Mouse (Mus musculus): ENCODE measurements around the gene Celf2. TPM values are rescaled to one million over a fixed set of nuclear protein-coding genes. Genes with fewer than 3 reads are reported as not detected.

Gene Celf2
- total RNA-seq, 2 experiments from 2014 or later, result 448 to 459 TPM

DNA sequence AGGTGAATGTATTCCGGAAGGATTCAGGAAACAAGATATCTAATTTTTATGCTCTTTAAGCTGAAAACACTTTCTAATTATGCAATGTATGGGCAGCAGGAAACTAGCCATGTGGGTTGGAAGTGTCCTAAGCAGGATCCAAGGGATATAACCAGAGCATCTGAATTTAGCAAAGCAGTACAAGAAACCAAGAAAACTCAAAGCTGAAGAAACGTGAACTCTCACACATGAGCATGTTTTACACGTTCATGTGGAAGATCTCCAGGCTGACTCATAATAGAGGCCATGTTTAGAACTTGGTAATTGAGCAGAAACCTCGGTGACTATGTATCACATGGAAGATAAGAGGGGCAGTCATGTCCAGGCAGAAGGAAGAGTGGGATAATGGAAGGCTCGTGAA is 120.1 kb downstream of the Celf2 start:
- intact Hi-C loops (cut with DNase I), result no loop called here
- peak overlapping the region; percentile 77 for H3K27ac ChIP-seq
- no peak for DNase-seq (ENCODE audit: extremely low spot score in 1 of 2, low spot score in 2 of 2)
- no peak overlapping the region for H3K4me3 ChIP-seq
- TF ChIP-seq CTCF (IDR thresholded peaks at IDR 0.05), result no peak

DNA sequence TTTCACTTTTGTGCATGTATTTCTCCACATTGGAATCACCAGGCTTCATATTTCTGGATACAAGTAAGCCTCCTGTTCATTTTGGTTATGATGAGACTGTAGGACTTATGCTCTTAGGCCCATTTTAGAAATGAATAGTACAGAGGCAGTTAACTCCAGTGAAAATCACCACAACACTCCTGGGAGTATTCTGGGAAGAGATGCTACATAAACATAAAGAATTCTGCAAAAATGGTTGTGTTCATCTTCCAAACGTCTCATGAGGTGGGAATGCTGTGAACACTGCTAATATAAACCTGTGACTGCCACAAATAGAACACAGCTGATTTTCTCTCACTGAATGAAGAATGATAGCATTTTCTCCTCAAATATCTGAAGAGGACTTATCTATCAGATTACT is 130.6 kb downstream of the Celf2 start:
- TF ChIP-seq CTCF (IDR thresholded peaks at IDR 0.05), result no peak
- Histone ChIP-seq H3K27ac (peak overlapping the region; percentile 79), H3K4me3 (no peak overlapping the region)
- intact Hi-C loops (cut with DNase I), result no loop called here
- no peak for DNase-seq (ENCODE audit: extremely low spot score in 1 of 2, low spot score in 2 of 2)

DNA sequence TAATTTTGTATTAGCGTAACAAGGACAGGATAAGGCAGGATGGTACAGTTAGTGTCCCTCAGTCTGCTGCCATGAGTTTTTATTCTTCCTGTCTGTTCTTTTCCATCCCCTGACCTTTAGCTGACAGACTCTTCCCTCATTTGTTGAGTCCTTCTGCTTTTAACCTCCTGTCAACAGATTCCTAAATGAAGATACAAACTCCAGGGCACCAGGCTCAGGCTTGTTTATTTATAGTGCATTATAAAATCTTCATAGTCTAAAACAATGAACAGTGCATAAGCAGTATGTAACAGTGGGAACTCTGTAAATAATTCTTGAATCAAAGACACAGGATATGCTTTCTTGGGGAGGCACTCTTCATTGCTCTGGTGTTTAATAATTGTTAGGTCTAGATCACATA is 131.5 kb downstream of the Celf2 start:
- H3K27ac ChIP-seq, result peak overlapping the region; percentile 79
- no peak for TF ChIP-seq CTCF (IDR thresholded peaks at IDR 0.05)
- intact Hi-C loops (cut with DNase I), result no loop called here
- H3K4me3 ChIP-seq, result no peak overlapping the region
- no peak for DNase-seq (ENCODE audit: extremely low spot score in 1 of 2, low spot score in 2 of 2)

DNA sequence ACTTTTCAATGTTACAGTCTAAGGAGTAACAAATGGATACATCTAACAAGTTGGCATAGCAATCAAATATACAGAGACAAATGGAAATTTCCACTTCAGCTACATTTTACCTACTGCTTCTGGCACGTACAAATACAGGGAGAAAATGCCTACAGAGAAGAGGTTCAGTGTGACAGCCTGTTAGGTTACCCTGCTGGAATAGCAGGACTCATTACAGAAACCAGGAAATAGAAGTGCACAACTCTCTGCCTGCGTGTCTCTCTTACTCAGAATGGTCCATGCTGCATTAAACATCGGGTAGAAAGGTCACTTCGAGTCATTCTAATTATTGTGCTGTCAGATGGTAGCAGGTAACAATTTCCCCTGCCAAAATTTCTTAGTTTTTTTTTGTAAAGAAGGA is 141.6 kb downstream of the Celf2 start:
- Histone ChIP-seq H3K27ac (peak overlapping the region; percentile 54; the same call in 1 of the 2 replicates), H3K4me3 (no peak overlapping the region)
- TF ChIP-seq CTCF (IDR thresholded peaks at IDR 0.05), result no peak
- intact Hi-C loops (cut with DNase I), result no loop called here
- no peak for DNase-seq (ENCODE audit: extremely low spot score in 1 of 2, low spot score in 2 of 2)

DNA sequence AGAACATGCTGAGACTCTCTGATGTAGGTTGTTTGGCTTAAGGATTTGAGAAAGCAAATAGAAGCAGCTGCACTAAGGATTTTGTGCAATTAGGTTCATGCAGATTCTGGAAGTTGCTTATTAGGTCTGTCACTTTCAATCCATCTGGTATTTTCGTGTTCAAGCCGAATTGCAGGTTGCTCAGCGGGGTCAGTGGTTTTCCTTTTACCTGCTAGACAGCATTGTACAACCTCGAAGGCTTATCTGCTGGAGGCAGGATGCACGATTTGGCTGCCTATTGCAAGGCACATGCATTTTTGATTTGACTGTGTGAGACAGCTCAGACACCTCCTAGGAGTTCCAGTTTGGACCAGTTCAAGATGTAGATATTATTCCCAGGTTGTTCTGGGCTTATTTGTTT is 149.8 kb downstream of the Celf2 start:
- intact Hi-C loops (cut with DNase I), result no loop called here
- no peak for DNase-seq (ENCODE audit: extremely low spot score in 1 of 2, low spot score in 2 of 2)
- no peak overlapping the region for H3K4me3 ChIP-seq
- no peak for TF ChIP-seq CTCF (IDR thresholded peaks at IDR 0.05)
- H3K27ac ChIP-seq, result peak overlapping the region; percentile 48

DNA sequence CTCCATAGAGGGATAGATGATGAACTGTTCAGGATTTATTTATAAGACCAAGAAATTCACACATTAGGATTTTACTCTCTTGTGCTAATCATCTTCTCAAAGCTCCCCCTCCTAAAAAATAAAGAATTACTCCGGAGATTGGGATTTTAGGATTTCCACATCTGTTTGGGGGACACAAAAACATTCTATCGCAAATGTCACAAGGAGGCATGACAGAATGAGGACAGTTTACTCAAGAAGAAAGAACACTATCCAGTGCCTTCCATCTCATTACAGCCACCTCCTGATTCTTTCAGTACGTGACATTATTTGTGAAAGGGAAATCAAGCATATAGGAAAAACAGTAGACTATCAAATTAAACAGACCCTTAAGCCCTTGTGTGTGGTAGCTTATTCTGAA is 150.5 kb downstream of the Celf2 start:
- TF ChIP-seq CTCF (IDR thresholded peaks at IDR 0.05), result no peak
- DNase-seq (ENCODE audit: extremely low spot score in 1 of 2, low spot score in 2 of 2), result no peak
- Histone ChIP-seq H3K27ac (peak overlapping the region; percentile 66; the same call in 1 of the 2 replicates), H3K4me3 (no peak overlapping the region)
- intact Hi-C loops (cut with DNase I), result no loop called here

DNA sequence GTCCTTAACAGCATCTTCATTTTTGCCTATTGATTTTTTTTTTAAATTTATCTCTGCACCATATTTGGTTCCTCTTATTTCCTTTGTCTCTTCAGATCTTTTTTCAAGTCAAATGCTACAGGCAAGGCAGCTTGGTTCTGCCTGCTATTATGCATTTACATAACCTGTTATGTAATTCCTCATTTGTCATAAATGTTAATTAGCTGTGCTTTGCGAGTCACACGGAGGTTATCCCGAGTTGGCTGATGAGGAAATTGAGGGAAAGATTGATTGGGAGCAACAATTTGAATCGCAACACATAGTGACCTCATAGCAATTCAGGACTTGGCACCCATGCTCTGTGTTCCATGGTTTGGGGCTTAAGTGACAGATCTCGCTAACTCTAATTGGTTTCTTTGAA is 158.1 kb downstream of the Celf2 start:
- H3K4me3 ChIP-seq, result no peak overlapping the region
- no peak for TF ChIP-seq CTCF (IDR thresholded peaks at IDR 0.05)
- DNase-seq (ENCODE audit: extremely low spot score in 1 of 2, low spot score in 2 of 2), result no peak
- intact Hi-C loops (cut with DNase I), result no loop called here
- H3K27ac ChIP-seq, result peak overlapping the region; percentile 86

DNA sequence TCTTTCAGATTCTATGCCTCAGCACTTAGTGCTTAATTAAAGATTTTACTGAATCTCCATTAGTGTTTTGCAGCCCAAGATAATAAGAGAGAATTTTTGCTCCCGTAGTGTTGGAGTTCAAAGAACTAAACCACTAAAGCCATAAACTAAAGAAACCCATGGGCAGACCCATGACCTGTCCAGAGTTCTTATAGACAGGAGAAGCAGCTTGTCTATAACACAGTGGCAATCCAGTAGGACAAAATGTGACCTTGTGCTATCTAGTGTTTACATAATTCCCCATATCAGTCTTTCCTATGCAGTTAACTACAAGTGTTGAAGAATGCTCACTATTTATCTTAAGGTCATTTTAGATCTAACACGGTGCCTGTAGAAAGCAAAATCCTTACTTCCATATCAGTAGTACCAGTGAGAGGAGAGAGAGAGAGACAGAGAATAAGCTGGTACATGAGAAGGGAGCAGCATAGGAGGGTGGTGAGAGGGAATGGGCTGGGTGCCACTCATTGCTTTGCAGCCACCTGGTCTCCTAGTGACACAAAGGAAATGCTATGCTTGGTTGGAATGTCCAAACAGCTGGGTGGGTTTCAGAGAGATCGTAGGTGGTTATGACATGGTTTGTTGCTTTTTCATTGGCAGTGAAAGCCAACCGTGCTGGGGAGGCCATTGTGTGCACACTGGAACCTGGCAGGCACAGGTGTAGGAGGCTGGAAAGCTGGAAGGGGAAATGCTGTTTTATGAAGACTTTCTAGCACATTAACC is 162.5 kb downstream of the Celf2 start:
- TF ChIP-seq CTCF (IDR thresholded peaks at IDR 0.05), result no peak
- H3K4me3 ChIP-seq, result no peak overlapping the region
- intact Hi-C loops (cut with DNase I), result no loop called here
- DNase-seq (ENCODE audit: extremely low spot score in 1 of 2, low spot score in 2 of 2), result peak; percentile 18 to 46
- peak overlapping the region; percentile 78 for H3K27ac ChIP-seq

DNA sequence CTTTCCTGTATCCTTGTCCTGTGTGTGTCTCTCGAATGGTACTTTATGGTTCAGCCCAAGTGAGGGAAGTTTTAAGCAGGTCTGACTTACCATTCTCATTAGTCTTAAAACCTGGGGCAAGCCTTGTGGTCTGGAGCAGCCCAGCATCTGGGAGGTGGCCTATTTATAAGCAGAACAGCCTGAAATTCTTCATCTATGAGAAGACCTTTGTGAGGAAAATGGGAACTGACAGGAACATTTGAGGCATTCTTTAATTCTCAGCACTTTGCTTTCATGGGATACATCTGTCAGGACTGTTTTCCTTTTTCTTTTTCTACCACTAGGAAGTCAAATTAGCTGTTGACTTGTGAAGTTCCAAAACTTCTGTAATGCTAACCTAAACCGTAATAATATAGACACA is 164.4 kb downstream of the Celf2 start:
- no peak for TF ChIP-seq CTCF (IDR thresholded peaks at IDR 0.05)
- Histone ChIP-seq H3K27ac (no peak overlapping the region), H3K4me3 (no peak overlapping the region)
- intact Hi-C loops (cut with DNase I), result no loop called here
- DNase-seq (ENCODE audit: extremely low spot score in 1 of 2, low spot score in 2 of 2), result no peak

DNA sequence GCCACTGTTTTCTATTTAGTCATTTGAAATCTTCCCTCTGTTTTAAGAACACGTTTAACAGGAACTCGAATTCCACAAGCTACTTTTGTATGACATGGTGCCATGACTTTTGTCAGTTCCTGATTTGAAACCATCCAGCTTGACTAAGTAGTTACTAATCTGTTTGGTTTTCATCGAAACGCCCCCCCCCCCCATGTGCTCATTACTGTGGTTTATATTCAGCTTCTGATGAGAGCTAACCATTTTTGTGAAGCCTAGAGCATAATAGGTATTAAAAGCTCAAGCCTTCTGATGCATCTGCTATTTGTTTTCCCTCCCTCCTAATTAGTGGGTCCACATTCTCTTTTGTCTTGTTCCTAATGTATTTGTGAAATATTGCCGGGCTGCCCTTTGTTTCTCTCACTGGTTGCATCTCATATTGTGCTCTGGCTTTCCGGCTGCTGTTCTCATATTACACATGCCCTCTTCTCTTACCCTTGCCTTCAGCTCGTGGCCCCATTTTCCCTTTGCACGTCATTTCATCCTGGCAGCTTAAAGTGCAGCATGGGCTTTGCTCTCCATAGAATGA is 166.4 kb downstream of the Celf2 start:
- TF ChIP-seq CTCF (IDR thresholded peaks at IDR 0.05), result no peak
- DNase-seq (ENCODE audit: extremely low spot score in 1 of 2, low spot score in 2 of 2), result no peak
- H3K27ac ChIP-seq, result peak overlapping the region; percentile 42; the same call in 1 of the 2 replicates
- intact Hi-C loops (cut with DNase I), result no loop called here
- H3K4me3 ChIP-seq, result no peak overlapping the region

DNA sequence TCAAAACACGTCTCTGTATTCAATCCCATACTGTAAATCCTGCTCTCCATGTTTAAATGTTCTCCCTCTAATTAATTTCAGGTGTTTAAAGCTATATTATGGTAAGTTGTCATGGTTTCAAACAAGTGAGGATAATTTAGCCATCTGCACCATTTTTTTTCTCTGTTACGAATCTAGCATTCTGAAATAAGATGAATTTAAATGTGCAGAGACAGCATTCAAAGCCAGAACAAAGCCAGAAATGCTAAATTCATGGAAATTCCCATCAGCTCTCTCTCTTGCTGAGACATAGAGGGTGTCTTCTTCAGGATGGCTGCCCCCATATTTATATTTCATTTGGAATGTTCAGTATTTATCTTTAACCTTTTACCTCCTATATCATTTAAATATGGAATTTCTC is 174.5 kb downstream of the Celf2 start:
- TF ChIP-seq CTCF (IDR thresholded peaks at IDR 0.05), result no peak
- H3K27ac ChIP-seq, result peak overlapping the region; percentile 84
- no peak for DNase-seq (ENCODE audit: extremely low spot score in 1 of 2, low spot score in 2 of 2)
- H3K4me3 ChIP-seq, result no peak overlapping the region
- intact Hi-C loops (cut with DNase I), result no loop called here

DNA sequence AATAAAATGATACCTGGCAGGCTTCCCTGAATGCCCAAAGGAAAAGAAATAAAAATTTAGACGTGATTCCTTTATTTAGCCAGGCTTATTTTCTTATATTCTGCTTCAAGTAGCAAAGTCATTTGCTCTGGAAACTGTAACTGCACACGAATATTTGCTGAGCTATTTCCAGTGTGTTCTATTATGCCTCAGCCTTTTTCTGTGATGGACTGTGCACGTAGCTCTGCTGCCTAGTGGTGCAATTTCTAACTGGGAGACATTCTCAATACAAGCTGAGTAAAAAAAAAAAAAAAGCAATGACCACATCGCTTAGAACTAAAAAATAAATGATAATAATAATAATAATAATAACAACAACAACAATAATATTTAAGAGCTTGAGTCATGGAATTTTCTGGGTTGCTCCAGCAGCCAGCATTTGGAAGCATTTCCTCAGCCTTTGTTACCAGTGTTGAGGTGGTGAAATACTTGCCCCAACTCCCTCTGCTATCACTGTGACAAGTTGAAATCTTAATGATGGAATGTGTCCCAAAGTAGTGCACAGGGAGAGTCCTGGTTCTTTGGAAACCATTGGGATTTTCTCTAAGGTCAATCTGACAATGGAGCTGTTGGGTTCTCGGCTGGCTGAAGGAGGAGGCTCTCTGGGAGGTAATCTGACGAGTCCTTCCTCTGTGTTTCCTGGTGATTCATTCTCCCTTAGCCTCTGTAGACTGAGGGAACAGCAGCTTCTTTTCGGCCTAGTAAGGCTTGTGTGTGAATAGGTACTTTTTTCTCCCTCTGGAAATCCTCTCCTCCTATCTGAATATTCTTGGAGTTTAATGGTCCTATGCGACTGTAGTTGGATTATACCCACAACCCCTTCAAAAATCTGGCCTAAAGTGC is 181.1 kb downstream of the Celf2 start:
- no peak for TF ChIP-seq CTCF (IDR thresholded peaks at IDR 0.05)
- Histone ChIP-seq H3K4me3 (no peak overlapping the region), H3K27ac (peak overlapping the region; percentile 37; the same call in 1 of the 2 replicates)
- intact Hi-C loops (cut with DNase I), result no loop called here
- no peak for DNase-seq (ENCODE audit: extremely low spot score in 1 of 2, low spot score in 2 of 2)

Data from left cerebral cortex, adult 2 months (tissue).